Mouse (Mus musculus): Measurements from ENCODE around the gene Hkdc1. TPM values are rescaled to one million over a fixed set of nuclear protein-coding genes. Genes with fewer than 3 reads are reported as not detected.

Gene Hkdc1
- polyA plus RNA-seq (2014; fragmentation: Illumina TruSeq; extraction: RNeasy Lipid Tissue Mini Kit (QIAGEN cat#74804); ENCODE audit: low replicate concordance), result 8.1 TPM

DNA sequence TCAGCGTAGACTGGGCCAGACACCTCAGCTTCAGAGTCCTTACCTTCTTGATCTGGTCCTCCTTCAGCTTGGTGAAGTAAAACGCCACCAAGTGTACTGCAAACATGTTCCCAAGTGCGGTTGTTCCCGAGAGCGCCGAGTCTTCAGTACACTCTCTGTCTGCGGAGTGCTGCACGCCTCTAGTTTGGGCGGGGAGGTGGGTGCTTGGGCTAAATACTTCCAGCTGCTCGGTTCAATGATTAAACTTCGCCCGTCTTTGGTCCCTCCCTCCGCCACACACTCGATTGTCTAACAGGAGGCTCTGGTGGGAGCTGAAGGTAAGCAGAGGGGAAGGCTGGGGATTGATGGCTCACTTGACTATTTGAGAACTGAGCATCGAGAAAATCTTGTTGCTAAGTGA, at the start of gene Hkdc1:
Gene Hkdc1, minus strand, starts transcription at position 237 of the 400 bp plus-strand sequence.

DNA sequence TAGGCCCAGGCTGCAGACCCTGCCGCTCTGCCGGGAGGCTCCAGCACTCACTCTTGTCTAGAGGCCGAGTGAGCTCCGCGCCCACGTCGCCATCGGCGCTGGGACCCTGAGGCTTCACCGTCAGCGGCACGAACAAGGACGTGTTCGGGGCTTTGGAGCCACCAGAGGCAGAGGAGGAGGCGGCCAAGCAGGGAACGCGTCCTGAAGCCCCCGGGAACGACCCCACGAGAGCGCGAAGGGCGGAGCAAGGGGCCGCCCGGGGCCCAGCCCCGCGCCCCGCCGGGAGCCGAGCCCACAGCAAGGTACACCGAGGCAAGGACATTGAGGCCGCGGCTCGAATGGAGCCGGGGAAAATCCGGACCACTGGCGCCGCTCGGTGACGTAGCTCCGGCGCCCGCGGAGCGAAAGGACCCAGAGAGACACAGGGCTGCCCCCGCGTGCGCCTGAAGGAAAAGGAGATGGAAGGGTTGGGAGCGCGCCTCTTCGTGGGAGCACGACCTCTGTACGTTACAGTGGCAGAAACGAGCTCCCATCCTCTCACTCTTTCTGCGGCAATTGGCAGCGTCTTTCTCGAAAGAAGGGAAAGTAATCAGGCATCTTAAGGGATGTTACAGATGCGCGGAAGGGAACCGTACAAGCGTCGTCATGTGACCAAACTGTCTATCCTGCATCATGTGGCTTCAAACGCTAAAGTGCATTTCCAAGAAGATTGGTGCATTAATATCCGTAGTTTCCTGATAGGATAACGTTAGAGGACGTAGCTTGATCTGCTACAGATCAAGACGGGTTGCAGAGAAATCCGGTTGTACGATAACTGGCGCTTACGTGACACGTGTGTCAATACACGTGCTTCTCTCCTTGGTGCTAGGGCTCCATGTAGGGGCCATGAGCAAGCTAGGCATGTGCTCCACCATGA, 27.3 kb upstream of the Hkdc1 start, which contains the start of the genes 4930507D05Rik and Supv3l1:
Gene 4930507D05Rik, plus strand, starts transcription at position 126 of the 916 bp plus-strand sequence.
Gene Supv3l1, minus strand, starts transcription at position 375 of the 916 bp plus-strand sequence.

DNA sequence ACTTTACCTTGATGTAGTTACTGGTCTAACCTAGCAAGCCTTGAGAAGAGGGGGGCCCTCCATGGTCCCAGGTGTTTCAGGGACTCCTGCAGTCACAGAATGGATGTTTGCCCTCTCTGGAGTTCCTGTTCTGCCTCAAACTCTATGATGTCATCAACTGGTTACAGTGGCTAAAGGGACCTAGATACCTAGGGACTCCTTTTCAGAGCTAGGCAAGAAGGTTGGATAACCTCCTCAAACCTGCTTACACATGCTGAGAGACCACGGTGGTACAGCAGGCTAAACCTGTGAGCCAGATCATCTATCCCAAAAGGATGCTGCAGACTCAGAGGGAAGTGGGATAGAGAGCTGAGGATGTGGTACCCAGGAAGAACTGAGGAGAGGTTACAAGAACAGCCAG, 42.5 kb downstream of the Hkdc1 start, which contains the start of gene Hk1:
Gene Hk1, minus strand, starts transcription at position 101 of the 400 bp plus-strand sequence.

Other genes starting within 250 kb of the Hkdc1 start
- gene Tspan15, start 191.2 kb downstream of the Hkdc1 start, polyA plus RNA-seq (2014; fragmentation: Illumina TruSeq; extraction: RNeasy Lipid Tissue Mini Kit (QIAGEN cat#74804); ENCODE audit: low replicate concordance), result 26.7 TPM
- gene Tacr2, start 170.1 kb downstream of the Hkdc1 start, polyA plus RNA-seq (2014; fragmentation: Illumina TruSeq; extraction: RNeasy Lipid Tissue Mini Kit (QIAGEN cat#74804); ENCODE audit: low replicate concordance), result not detected
- 0.71 TPM for gene Hk1, start 42.6 kb downstream of the Hkdc1 start, polyA plus RNA-seq (2014; fragmentation: Illumina TruSeq; extraction: RNeasy Lipid Tissue Mini Kit (QIAGEN cat#74804); ENCODE audit: low replicate concordance)
- not detected for gene 4930507D05Rik, start 27.0 kb upstream of the Hkdc1 start, polyA plus RNA-seq (2014; fragmentation: Illumina TruSeq; extraction: RNeasy Lipid Tissue Mini Kit (QIAGEN cat#74804); ENCODE audit: low replicate concordance)
- gene Supv3l1, start 27.2 kb upstream of the Hkdc1 start, polyA plus RNA-seq (2014; fragmentation: Illumina TruSeq; extraction: RNeasy Lipid Tissue Mini Kit (QIAGEN cat#74804); ENCODE audit: low replicate concordance), result 15.0 TPM
- gene Vps26a, start 64.3 kb upstream of the Hkdc1 start, polyA plus RNA-seq (2014; fragmentation: Illumina TruSeq; extraction: RNeasy Lipid Tissue Mini Kit (QIAGEN cat#74804); ENCODE audit: low replicate concordance), result 176 TPM
- 194 TPM for gene Srgn, start 105.0 kb upstream of the Hkdc1 start, polyA plus RNA-seq (2014; fragmentation: Illumina TruSeq; extraction: RNeasy Lipid Tissue Mini Kit (QIAGEN cat#74804); ENCODE audit: low replicate concordance)
- gene Kif1bp, start 156.0 kb upstream of the Hkdc1 start, polyA plus RNA-seq (2014; fragmentation: Illumina TruSeq; extraction: RNeasy Lipid Tissue Mini Kit (QIAGEN cat#74804); ENCODE audit: low replicate concordance), result 14.0 TPM
- 39.3 TPM for gene Ddx21, start 179.8 kb upstream of the Hkdc1 start, polyA plus RNA-seq (2014; fragmentation: Illumina TruSeq; extraction: RNeasy Lipid Tissue Mini Kit (QIAGEN cat#74804); ENCODE audit: low replicate concordance)
- 182 TPM for gene Ddx50, start 228.7 kb upstream of the Hkdc1 start, polyA plus RNA-seq (2014; fragmentation: Illumina TruSeq; extraction: RNeasy Lipid Tissue Mini Kit (QIAGEN cat#74804); ENCODE audit: low replicate concordance)

Measured in small intestine, adult 10 weeks (tissue).